Mouse (Mus musculus) lung, embryonic 15.5 days (tissue): ENCODE results near the gene Papss1. TPM values are rescaled to one million over a fixed set of nuclear protein-coding genes. Genes with fewer than 3 reads are reported as not detected.
"Not testable (repeated sequence)": the region's sequence is repeated elsewhere in the genome, so short reads cannot be mapped to it uniquely, and the experiment has no call there.

Experiments used
- ATAC-seq: fragments of 200-750 bp; cut with Nextera tagmentation; 2 replicates; pipeline ENCODE4 v1.8.0; 2017; ENCODE audit warnings: moderate number of reproducible peaks, borderline replicate concordance; ENCODE audit not compliant: low FRiP score, low TSS enrichment; ENCODE audit errors: extremely low read depth
- H3K27ac ChIP-seq: fragments of 300-500 bp; sonication (generic); 2 replicates; pipeline ENCODE4 v1.5.1; 2015; ENCODE audit warnings: moderate library complexity, mild to moderate bottlenecking, inconsistent platforms
- H3K27me3 ChIP-seq: fragments of 300-500 bp; sonication (generic); 2 replicates; pipeline ENCODE4 v1.6.1; 2015; ENCODE audit warnings: inconsistent platforms
- H3K36me3 ChIP-seq: fragments of 300-500 bp; sonication (generic); 2 replicates; pipeline ENCODE4 v1.6.1; 2015; ENCODE audit warnings: inconsistent platforms
- H3K4me1 ChIP-seq: fragments of 300-500 bp; sonication (generic); 2 replicates; pipeline ENCODE4 v1.6.1; 2015; ENCODE audit warnings: inconsistent platforms
- H3K4me2 ChIP-seq: fragments of 300-500 bp; sonication (generic); 2 replicates; pipeline ENCODE4 v1.6.1; 2015; ENCODE audit warnings: inconsistent platforms, mild to moderate bottlenecking, moderate library complexity
- H3K4me3 ChIP-seq: fragments of 300-500 bp; sonication (generic); 2 replicates; pipeline ENCODE4 v1.5.1; 2015; ENCODE audit warnings: mild to moderate bottlenecking, inconsistent platforms
- H3K9ac ChIP-seq: fragments of 300-500 bp; sonication (generic); 2 replicates; pipeline ENCODE4 v1.6.1; 2015; ENCODE audit warnings: inconsistent platforms
- H3K9me3 ChIP-seq: fragments of 300-500 bp; sonication (generic); 2 replicates; pipeline ENCODE4 v1.6.1; 2016; ENCODE audit warnings: inconsistent platforms
- WGBS: fragments of 180-500 bp; shearing (Covaris S2); methylation state at CpG from one replicate; pipeline ENCODE4 v1.1.7; 2015; 5-methylcytosine and 5-hydroxymethylcytosine counted together
- polyA plus RNA-seq: library from polyadenylated mRNA; unstranded; fragments of >200 nt; fragmentation: Nextera tagmentation; extraction: Ambion mirVana; gene quantifications from 2 replicates; pipeline ENCODE4 v1.2.1, GENCODE M21; 2015

Papss1 gene
- 94.6 and 104 TPM in 2 replicates for polyA plus RNA-seq

DNA sequence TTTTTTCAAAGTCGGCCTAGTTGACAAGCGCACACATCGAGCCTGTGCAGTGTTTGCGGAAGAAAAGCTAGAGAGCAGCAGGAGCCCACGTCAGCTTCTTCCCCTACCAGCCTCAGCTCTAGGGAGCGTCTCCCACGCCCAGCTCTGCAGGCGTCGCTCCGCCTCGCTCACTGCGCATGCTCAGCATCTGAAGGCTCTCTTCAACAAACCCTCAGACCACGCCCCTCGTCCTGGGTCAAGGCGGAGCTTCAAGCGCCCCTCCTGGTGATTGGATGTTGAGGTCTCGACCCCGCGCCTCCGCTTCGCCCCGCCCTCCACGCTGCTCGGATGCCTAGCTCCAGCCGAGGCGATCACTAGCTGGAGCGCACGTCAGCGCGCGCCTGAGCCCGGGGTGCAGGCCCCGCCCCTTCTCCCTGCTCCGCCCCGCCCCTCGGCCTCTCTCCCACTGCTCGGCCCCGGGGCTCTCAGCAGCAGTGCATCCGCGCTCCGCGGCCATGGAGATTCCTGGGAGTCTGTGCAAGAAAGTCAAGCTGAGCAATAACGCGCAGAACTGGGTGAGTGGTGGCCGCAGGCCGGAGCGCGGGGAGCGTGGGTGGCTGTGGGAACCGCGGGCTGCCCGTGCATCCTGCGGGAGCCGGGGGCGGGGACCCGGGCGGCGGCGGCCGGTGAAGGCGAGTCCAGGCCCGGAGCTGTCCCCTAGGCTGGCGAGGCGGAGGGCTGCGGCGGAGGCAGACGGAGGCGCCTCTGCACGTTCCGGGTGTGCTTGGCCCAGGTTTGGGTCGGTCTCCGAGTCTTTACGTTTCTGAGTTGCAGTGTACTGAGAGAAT lies at the start of gene Papss1:
Gene Papss1, plus strand, starts transcription at position 339 of the 827 bp plus-strand sequence.
- WGBS: under 1% methylated on average over 73 of the region's 73 CpGs
- ATAC-seq: peak; percentile 99

DNA sequence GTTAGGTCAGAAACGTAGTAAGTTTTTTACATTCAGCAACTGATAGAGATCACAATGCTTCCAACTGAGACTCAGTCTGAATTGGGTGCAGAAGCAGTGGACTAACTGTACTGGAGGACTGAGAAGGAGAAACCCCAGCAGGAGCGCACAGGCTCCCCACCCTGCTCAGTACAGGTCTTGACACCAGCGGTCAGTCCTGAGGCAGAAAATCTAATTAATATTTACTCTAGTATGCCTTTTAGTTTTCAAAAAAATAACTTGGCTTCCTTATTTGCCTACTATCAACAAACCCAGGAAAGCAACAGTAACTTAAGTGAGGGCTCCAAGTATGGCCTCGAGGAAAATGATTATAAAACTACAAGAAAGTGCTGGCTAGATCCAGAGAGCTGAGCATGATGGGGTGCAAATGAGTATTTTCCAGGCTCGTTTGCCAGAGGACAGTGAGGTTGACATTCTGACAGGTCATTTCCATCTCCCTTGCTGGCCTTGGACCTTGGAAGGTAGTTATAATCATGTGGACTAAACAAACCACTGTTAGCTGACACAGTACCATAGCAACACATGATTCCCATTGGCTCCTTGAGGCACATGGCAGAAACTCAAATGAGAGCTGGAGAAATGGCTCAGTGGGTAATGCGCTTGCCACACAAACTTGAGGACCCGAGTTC lies 48.1 kb upstream of the Papss1 start:
- Histone ChIP-seq H3K4me2 (no peak overlapping the region), H3K27me3 (no peaks in the 10 kb centered on the region), H3K4me3 (no peak overlapping the region), H3K27ac (0 out of 2 replicates have a peak overlapping the region, but pooled peaks have one; percentile 4), H3K9ac (no peak overlapping the region), H3K36me3 (no peaks in the 10 kb centered on the region), H3K4me1 (peaks cover 4% of the 10 kb centered on the region; the same call in 1 of the 2 replicates), H3K9me3 (no peaks in the 10 kb centered on the region)
- WGBS: 65% methylated on average over 7 of the region's 7 CpGs
- ATAC-seq: peak; percentile 78

More for the DNA sequence above, at the start of gene Papss1:
- no peaks in the 10 kb centered on the region for H3K27me3 ChIP-seq
- H3K4me2 ChIP-seq: peak within 1 kb of the TSS; percentile 58
- peaks cover 17% of the 10 kb centered on the region for H3K4me1 ChIP-seq
- peak within 1 kb of the TSS; percentile 92 for H3K27ac ChIP-seq
- H3K4me3 ChIP-seq: peak within 1 kb of the TSS; percentile 82
- H3K9me3 ChIP-seq: no peaks in the 10 kb centered on the region
- H3K9ac ChIP-seq: peak within 1 kb of the TSS; percentile 87
- H3K36me3 ChIP-seq: 0 out of 2 replicates have a peak, but pooled peaks cover 2% of the 10 kb centered on the region

- no peak overlapping the region for H3K4me2 ChIP-seq
- H3K27ac ChIP-seq: no peak overlapping the region
- WGBS: 43% methylated on average over 6 of the region's 6 CpGs
- H3K9ac ChIP-seq: no peak overlapping the region
- H3K27me3 ChIP-seq: no peaks in the 10 kb centered on the region
- H3K4me3 ChIP-seq: no peak overlapping the region
- peaks cover 7% of the 10 kb centered on the region; the same call in 1 of the 2 replicates for H3K4me1 ChIP-seq
- ATAC-seq: no peak
- no peaks in the 10 kb centered on the region for H3K36me3 ChIP-seq
- no peaks in the 10 kb centered on the region for H3K9me3 ChIP-seq
These were observed 46.8 kb upstream of the Papss1 start for GRCm38 (mm10) chr3:131517756-131518155.

GRCm38 (mm10) chr3:131521206-131521605 lies 43.4 kb upstream of the Papss1 start:
- Histone ChIP-seq H3K36me3 (no peaks in the 10 kb centered on the region), H3K27me3 (no peaks in the 10 kb centered on the region), H3K4me2 (no peak overlapping the region), H3K4me1 (peaks cover 20% of the 10 kb centered on the region; the same call in 1 of the 2 replicates), H3K9ac (no peak overlapping the region), H3K4me3 (no peak overlapping the region), H3K27ac (no peak overlapping the region), H3K9me3 (no peaks in the 10 kb centered on the region)
- no peak for ATAC-seq
- WGBS: 75% methylated on average over 4 of the region's 4 CpGs

- Histone ChIP-seq H3K27me3 (no peaks in the 10 kb centered on the region), H3K9me3 (no peaks in the 10 kb centered on the region), H3K36me3 (no peaks in the 10 kb centered on the region), H3K4me3 (no peak overlapping the region), H3K4me2 (no peak overlapping the region), H3K27ac (peak overlapping the region; percentile 27; the same call in 1 of the 2 replicates), H3K9ac (no peak overlapping the region), H3K4me1 (peaks cover 18% of the 10 kb centered on the region; the same call in 1 of the 2 replicates)
- peak; percentile 66; the same call in 1 of the 2 replicates for ATAC-seq
- 22% methylated on average over 7 of the region's 7 CpGs for WGBS
These were observed 42.3 kb upstream of the Papss1 start for GRCm38 (mm10) chr3:131522243-131522642.

DNA sequence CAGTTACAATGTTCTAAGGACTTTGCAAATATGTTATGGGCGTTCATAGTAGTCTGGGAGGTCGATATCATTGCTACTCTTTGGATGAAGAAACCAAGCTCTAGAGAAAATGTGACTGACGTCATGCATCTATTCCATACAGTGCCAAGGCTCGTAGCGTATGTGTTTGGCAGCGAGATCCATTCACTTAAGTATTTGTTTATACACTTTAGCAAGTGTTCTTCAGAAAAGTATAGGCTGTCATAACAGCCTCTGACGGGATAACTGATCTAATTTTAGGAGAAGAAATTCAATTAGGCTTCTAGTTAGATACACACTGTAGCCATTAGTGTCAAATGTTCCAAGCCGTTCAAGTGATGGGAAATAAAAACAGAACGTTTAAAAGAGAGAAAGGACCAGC lies 40.8 kb upstream of the Papss1 start:
- H3K9me3 ChIP-seq: no peaks in the 10 kb centered on the region
- ATAC-seq: peak; percentile 67; the same call in 1 of the 2 replicates

GRCm38 (mm10) chr3:131524210-131524609 lies 40.4 kb upstream of the Papss1 start:
- no peak overlapping the region for H3K4me3 ChIP-seq
- no peaks in the 10 kb centered on the region for H3K27me3 ChIP-seq
- H3K9me3 ChIP-seq: no peaks in the 10 kb centered on the region
- no peaks in the 10 kb centered on the region for H3K36me3 ChIP-seq
- no peak overlapping the region for H3K4me2 ChIP-seq
- no peak overlapping the region for H3K9ac ChIP-seq
- no peak overlapping the region for H3K27ac ChIP-seq
- H3K4me1 ChIP-seq: peaks cover 18% of the 10 kb centered on the region; the same call in 1 of the 2 replicates
- WGBS: 80% methylated on average over 5 of the region's 5 CpGs
- ATAC-seq: no peak

More for the DNA sequence above, 40.8 kb upstream of the Papss1 start:
- no peaks in the 10 kb centered on the region for H3K36me3 ChIP-seq
- H3K4me1 ChIP-seq: peaks cover 18% of the 10 kb centered on the region; the same call in 1 of the 2 replicates
- H3K4me3 ChIP-seq: no peak overlapping the region
- H3K27ac ChIP-seq: no peak overlapping the region
- H3K9ac ChIP-seq: no peak overlapping the region
- H3K4me2 ChIP-seq: no peak overlapping the region
- no peaks in the 10 kb centered on the region for H3K27me3 ChIP-seq
- 41% methylated on average over 9 of the region's 9 CpGs for WGBS

- no peak for ATAC-seq
- peaks cover 18% of the 10 kb centered on the region; the same call in 1 of the 2 replicates for H3K4me1 ChIP-seq
- H3K27ac ChIP-seq: no peak overlapping the region
- no peak overlapping the region for H3K4me3 ChIP-seq
- no peak overlapping the region for H3K9ac ChIP-seq
- H3K9me3 ChIP-seq: no peaks in the 10 kb centered on the region
- no peaks in the 10 kb centered on the region for H3K36me3 ChIP-seq
- WGBS: 26% methylated on average over 11 of the region's 11 CpGs
- no peaks in the 10 kb centered on the region for H3K27me3 ChIP-seq
- H3K4me2 ChIP-seq: no peak overlapping the region
These were observed 39.8 kb upstream of the Papss1 start for GRCm38 (mm10) chr3:131524779-131525178.

DNA sequence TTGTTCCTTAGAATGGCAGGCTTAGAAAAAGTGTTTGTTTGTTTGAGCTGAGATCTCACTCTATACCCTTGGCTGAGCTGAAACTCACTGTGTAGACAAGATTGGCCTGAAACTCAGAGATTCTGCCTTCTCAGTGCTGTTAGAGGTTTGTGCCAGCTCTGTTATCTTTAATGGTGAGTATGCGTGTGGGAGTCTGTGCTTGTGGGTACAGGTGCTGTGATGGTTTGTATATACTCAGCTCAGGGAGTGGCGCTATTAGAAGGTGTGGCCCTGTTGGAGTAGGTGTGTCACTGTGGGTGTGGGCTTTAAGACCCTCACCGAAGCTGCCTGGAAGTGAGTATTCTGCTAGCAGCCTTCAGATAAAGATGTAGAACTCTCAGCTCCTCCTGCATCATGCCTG lies 39.3 kb upstream of the Papss1 start:
- H3K4me1 ChIP-seq: peaks cover 18% of the 10 kb centered on the region; the same call in 1 of the 2 replicates
- H3K9me3 ChIP-seq: no peaks in the 10 kb centered on the region
- no peaks in the 10 kb centered on the region for H3K36me3 ChIP-seq
- H3K27ac ChIP-seq: no peak overlapping the region
- no peak overlapping the region for H3K9ac ChIP-seq
- WGBS: 60% methylated on average over 3 of the region's 3 CpGs
- H3K4me3 ChIP-seq: no peak overlapping the region
- H3K27me3 ChIP-seq: no peaks in the 10 kb centered on the region
- H3K4me2 ChIP-seq: no peak overlapping the region
- no peak for ATAC-seq

DNA sequence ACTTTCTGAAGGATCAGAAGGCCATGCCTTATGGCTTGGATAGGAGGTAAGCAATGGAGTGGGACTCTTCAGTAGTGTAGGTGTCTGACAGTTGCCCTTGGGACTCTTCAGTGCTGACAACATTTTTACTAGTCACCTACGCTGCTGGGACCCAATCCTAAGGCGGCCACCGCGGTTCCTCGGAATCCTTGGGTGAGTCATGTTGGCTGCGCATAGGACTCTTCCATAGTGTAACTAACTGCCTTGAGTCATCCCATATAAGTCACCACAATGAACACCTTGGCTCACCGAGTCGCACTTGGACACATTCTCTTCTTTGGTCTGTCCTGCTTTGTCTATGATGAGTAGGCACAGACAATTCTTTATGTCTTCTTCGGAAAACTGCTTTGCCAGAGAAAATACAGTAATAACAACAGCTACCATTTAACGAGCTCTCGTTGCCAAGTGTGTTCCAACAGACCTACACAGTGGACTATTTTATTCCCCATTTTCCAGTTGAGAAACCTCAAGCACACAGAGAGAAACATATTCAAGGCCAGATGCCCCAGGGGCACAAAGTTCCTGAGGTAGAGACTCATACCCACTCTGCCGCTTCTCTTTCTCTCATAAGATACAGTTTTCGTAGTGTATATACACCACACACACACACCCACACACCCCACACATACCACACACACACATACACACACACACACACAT lies 23.2 kb upstream of the Papss1 start:
- H3K27me3 ChIP-seq: no peaks in the 10 kb centered on the region
- ATAC-seq: no peak
- no peak overlapping the region for H3K9ac ChIP-seq
- WGBS: 96% methylated on average over 13 of the region's 13 CpGs
- H3K27ac ChIP-seq: no peak overlapping the region
- H3K4me1 ChIP-seq: no peaks in the 10 kb centered on the region
- no peaks in the 10 kb centered on the region for H3K36me3 ChIP-seq
- H3K9me3 ChIP-seq: no peaks in the 10 kb centered on the region
- no peak overlapping the region for H3K4me2 ChIP-seq
- no peak overlapping the region for H3K4me3 ChIP-seq

DNA sequence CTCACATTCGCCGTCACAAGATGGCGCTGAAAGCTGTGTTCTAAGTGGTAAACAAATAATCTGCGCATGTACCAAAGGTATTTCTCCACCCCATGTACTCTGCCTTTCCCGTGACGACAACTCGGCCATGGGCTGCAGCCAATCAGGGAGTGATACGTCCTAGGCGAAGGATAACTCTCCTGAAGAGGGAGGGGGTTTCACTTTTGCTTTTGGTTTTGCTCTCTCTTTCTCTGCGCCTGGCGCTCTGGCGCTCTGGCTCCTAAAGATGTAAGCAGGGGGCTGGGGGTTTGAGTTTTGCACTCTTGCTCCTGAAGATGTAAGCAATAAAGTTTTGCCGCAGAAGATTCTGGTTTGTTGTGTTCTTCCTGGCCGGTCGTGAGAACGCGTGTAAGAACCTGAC lies 17.0 kb upstream of the Papss1 start:
- not testable (repeated sequence) for H3K36me3 ChIP-seq, H3K27ac ChIP-seq, H3K4me1 ChIP-seq, H3K27me3 ChIP-seq, ATAC-seq, H3K9me3 ChIP-seq, H3K4me3 ChIP-seq, H3K9ac ChIP-seq, H3K4me2 ChIP-seq
- 95% methylated on average over 17 of the region's 17 CpGs for WGBS
